Mouse (Mus musculus) CD4-positive helper T cell, adult 2 months (primary cell): ENCODE measurements around the gene Hsd3b6.
"Not testable (repeated sequence)": the region's sequence is repeated elsewhere in the genome, so short reads cannot be mapped to it uniquely, and the experiment has no call there.

ENCODE experiments used
- DNase-seq: peaks from one replicate; pipeline ENCODE4 v3.0.0-alpha.2; 2012; ENCODE audit warnings: low read depth, missing footprints, low spot score

Gene Hsd3b6

DNA sequence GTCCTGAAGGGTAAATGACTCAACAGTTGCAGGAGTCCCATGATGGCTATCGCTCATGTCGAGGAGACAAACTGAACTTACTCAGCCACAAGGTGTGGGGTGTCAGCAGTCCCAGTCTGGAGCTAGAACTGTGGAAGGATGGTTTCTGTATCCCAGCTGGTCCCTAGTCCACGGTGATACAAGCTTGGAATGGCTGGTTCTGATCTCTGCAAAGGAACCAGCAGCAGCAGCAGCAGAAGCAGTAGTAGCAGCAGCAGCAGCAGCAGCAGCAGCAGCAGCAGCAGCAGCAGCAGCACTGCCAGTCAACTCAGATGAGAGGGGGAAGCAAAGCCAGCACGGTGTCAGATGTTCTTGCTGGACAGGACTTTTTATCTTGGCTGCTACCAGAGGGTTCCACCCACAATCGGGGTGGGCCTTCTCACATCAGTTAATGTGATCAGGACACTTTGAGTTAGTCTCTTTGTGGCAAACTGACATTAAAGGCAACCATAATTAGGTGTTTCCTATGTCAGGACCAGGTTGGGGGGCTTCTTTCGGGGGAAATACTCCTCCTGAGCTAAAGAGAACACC, at the start of gene Hsd3b6:
Hsd3b6 (minus strand) TSS at position 343 of the 570 bp plus-strand sequence.
- no peak for DNase-seq

DNA sequence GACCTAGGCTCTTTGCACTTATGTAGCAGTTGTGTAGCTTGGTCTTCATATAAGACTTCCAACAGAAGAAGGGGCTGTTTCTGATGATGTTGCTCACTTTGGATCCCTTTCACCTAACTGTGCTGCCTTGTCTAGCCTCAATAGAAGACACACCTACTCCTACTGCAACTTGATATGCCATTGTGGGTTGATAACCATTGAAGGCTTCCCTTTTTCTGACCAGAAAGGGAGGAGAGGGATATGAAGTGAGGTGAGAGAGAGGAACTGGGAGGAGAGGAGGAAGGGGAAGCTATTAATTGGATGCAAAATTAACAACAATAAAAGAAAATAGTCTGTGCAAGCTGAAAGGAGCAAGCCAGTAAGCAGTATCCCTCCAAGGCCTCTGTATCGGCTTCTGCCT, 48.6 kb upstream of the Hsd3b6 start:
- no peak for DNase-seq

DNA sequence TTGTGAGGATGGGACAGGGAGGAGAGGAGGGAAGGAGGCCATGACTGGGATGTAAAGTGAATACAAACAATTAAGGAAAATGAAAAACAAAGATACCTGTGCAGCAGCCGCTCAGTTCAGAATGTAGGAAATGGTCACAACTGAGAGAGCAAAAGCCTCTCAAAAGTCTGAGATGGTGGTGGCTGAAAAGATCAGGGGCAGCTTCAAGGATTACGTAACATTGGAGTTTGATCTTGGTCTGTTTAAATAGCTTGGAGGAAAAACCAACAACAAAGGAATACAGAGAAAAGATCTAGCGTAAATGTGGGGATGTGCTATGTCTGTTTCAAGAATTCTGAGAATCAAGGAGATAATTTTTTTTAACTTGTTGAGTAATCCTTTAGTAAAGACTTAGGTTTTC, 45.3 kb upstream of the Hsd3b6 start, which contains the start of gene Hsd3b1:
Hsd3b1 (minus strand) TSS at position 219 of the 400 bp plus-strand sequence.
- no peak for DNase-seq

DNA sequence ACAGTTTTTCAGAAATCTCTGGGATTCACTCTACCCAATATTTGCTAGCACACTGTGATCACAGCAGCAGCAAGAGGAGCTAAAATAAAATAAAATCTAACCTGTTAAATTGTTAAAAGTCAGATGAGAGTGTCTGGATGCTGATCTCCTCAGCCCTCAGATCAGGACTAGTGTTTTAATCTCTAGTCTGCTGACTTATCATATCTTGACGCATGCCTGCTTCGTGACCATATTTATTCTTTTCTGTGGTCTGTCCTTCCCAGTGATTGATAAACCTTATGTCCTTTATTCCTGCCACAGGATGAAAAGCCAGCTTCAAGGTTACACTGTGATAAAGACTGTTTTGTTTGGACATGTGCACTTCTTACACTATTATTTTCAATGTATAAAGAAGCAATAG, 43.8 kb upstream of the Hsd3b6 start:
- no peak for DNase-seq

DNA sequence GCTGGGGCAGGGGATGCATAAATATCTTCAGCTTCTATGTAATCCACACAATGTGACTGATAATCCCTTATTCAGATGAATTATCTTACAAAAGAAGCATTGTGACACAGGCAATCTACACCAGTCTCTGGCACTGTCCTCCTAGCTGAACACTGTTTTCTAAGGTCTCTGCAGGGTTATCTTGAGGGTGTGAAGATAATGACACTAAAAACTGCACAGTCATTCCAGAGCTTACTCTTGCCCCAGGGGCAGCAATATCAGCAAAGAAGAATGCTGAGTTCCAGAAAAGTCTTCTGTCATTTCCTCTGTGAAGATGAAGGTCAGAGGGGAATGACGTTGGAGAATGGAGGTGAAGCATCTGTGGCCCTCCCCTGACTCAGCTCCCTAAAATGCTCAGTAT, 42.6 kb upstream of the Hsd3b6 start:
- no peak for DNase-seq

DNA sequence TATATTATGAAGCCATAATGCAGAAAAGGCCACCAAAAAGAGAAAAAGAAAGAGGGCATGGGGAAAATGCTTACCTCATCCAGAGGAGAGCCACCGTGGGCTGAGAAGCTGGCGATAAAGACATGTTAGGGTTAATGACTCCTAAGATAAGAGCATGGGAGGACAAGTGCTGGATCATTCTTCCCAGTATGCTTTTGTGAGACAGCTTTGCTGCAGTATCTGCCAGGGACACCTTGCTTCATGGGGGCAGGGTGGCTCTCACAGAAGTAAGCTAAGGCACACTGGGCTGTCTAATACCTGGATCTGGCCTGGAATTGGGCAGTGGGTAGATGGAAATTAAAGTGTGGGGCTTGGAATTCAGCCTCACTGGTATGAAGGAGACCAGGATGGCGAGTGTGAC, 40.9 kb upstream of the Hsd3b6 start:
- no peak for DNase-seq

DNA sequence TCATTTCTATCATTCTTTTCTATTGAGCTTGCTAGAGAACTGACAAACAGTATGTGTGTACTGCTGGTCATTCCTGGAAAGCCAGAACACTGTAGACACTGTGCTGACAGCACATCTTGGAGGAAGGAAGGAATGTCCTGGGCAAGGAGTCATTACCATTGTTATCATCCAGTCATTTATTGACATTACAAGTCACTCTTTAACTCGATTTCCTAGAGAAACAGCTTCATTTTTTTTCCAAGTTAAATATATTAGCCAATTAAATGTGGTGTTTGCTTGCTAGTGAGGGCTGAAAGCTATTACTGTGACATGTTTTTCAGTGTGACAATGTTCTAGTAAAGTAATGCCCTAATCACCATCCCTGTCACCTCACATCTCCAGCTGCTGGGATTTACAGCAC, 39.4 kb upstream of the Hsd3b6 start:
- DNase-seq: no peak

DNA sequence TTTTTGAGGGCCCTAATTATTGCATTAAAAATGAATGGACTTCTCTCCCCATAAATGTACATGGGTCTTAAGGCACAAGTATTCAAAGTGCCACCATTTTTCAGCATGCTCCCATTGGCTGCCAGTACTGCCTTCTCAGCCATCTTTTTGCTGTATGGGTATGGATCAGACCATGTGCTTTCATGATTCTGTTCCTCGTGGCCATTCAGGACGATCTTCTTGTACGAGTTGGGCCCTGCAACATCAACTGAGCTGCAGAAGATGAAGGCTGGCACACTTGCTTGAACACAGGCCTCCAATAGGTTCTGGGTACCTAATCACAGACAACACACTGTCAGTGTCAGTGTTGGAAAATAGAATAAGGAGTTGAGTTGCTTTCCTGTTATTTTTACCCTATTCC, 38.8 kb upstream of the Hsd3b6 start:
- no peak for DNase-seq

DNA sequence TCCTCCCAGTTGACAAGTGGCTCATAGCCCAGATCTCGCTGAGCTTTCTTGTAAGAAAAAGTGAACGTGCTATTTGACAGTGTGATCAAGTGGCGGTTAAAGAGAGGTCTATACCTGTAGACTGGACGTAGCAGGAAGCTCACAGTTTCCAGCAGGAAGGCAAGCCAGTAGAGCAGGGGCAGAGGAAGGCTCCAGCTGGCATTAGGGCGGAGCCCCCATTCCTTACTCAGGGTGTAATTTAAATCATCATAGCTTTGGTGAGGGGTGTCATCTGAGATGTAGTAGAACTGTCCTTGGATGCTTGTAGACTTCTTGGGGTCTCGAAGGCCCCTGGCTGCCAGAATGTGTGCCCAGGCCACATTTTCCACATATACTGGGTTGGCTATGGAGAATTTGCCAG, 38.4 kb upstream of the Hsd3b6 start:
- no peak for DNase-seq

DNA sequence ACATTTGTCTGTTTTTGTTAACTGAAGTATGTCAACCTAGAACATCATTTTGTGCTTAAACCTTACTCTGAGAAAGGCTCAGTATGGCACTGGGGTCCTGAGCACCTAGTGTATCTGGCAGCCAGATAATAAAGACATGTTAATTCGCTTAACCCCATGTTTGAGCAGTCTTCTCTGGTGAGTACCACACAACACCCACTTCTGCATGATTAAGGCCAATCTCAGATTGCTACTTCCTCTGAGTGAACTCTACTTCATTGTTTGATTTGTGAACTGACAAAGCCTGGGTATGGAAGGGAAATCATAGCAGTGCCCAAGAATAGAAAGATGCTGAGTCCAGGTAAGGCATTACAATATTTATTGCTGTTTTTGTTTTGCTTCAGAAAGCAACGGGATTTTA, 37.6 kb upstream of the Hsd3b6 start:
- DNase-seq: no peak

DNA sequence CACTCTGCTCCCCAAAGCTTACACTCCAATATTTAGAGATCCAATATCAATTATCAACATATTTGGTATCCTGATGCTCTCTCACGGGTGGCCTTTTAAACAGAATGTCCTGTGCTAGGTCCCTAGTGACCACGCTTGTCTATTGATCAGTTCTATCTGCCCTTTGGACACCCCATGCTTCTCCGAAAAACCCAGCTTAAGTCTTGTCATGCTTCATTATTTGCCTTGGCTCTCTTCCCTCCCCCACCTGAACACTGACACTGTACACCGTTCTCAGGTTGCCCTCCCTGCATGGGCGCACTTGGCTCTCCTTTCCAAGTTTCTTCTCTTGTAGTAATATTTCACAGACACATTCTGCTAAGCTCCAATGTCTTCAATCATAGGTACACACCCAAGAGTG, 36.0 kb upstream of the Hsd3b6 start:
- no peak for DNase-seq

DNA sequence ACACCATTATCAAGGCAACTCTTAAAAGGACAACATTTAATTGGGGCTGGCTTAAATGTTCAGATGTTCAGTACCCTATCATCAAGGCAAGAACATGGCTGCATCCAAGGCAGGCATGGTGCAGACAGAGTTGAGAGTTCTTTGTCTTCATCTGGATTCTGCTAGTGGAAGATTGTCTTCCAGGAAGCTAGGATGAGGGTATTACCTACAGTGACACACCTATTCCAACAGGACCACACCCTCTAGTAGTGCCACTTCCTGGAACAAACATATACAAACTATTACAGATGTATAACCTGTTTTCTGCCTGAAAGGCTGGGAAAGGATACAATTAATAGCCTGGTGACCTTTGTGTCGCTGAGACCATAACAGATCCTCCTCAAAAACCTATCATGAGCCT, 34.7 kb upstream of the Hsd3b6 start:
- DNase-seq: no peak

DNA sequence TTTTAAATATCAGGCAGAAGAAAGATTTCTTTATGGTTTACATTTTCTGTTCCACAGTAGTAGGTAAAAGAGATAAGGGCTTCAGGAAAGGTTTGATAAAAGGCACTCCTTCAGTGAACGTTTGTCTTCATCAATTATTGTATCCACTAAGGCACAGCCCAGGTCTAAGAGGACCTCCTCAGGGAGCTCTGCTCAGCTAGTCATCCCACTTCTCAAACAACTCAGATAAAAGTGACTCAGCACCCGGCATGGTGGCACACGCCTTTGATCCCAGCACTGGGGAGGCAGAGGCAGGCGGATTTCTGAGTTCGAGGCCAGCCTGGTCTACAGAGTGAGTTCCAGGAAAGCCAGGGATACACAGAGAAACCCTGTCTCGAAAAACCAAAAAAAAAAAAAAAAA, 1.6 kb downstream of the Hsd3b6 start:
- DNase-seq: not testable (repeated sequence)

DNA sequence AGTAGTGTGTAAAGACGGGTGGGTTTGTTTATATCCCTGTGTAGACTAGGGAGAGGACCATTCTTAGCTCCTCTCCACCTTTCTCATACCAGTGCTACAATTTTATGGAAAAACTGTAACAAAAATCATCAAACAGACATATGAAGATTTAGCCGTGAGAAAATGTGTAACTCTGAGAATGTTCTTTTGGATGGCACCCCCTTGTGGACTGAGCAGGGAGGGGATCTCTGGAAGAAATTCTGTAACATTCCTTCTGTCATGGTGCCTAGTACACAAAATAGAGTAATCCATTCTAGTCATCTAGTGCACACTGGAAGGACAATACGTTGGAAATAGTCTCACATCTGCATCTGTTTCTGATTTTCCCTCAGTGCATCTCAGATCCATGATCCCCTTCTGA, 9.2 kb downstream of the Hsd3b6 start:
- DNase-seq: not testable (repeated sequence)

DNA sequence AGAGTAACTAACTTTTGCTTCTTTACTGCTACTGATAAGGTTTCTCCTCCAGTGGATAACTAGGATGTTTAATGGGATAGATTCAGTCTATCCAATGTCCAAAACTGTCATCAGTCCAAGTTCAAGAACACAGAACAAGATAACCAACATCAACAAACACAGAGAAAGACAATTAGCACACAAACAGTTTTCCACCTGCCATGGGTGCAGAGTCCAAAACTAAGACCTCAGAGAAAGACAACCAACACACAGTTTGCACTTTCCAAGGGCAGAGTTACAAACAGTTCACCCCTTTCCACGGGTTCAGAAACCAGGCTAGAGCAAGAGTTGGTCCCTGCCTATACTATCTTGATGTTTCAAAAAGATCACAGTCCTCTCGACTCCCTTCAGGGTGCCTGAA, 27.7 kb downstream of the Hsd3b6 start:
- DNase-seq: no peak

DNA sequence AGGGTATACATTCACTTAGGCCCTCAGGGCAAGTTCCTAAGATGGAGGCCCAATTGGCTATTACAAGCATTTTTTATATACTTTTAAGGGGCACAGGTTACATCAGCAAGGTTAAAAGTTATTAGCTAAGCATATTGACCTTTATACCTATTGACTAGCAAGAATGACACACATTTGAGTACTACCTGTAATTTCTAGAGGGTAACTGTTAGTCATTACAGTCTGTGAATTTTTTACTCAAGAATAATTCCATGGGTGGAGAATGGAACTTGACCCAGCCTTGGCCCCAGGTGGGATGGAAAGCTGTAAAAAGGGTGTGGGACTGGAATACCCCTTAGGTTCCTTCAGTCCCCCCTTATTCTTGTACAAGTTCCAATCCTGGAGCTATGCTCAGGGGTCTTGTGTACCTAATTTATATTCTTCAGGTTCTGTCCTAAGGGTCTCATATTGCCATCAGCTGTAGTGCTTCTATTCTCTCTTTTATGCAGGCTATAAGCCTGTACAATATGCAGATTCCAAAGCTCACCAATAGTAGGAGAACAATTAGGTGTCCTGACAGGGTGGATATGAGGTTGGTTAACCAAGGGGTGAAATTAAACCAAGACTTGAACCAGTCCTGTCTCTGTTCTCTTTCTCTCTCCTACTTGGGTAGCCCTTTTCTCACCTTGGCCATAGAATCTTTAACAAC, 31.9 kb downstream of the Hsd3b6 start:
- no peak for DNase-seq

DNA sequence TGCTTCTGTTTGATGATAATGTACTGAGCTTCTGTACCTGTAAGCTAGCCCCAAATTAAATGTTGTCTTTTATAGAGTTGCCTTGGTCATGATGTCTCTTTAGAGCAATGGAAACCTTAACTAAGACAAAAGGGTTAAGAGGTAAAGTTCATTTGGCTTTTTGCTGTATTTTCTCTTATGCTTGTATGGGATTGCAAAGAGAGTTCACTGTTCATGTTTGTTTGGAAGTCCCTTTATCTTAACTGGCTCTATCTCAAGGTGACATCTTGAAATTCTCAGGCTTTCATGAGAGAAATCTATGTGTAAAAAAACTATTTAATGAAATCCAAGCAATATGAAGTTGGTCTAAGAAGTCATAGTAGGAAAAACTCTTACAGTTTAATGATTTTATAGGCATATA, 33.3 kb downstream of the Hsd3b6 start:
- DNase-seq: no peak

DNA sequence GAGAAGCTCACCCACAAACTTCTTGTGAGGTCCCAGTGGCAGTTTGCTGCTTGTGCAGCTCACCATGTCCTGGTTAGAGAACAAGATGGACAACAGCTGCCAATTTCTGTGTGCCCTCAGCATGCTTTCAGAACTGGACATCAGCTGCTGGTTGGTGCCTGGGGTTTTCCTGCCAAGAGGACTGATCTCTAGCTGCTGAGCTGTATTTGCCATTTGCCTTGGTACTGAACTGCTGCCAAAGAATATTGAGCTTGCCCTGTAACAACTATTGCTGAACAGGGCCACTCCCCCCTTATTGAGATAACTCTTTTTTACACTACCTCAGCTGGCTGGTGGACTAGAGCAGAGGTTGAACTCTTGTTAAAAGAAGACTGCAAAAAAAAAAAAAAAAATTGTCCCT, 50.1 kb downstream of the Hsd3b6 start:
- no peak for DNase-seq

DNA sequence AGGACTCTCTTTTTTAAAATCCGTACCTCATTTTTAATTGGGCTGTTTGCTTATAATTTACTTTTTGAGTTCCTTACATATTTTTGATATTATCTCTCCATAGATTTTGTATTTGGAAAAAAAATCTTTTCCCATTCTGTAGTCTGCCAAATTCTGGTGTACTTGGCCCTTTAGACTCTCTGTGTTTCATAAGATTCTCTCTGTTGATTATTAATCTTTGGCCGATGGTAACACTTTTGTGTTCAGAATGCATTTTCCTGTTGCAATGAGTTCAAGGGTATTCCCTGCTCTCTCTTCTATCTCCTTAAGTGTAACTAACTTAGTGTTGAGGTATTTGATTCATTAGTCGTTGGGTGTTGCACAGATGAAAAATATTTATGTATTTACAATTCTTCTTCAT, 57.4 kb downstream of the Hsd3b6 start:
- DNase-seq: no peak
